Mouse (Mus musculus): Measurements from ENCODE around the gene Lag3. TPM values are rescaled to one million over a fixed set of nuclear protein-coding genes. Genes with fewer than 3 reads are reported as not detected.

The Lag3 gene
- total RNA-seq, 4 experiments from 2014 or later, result 1.6 to 15.6 (median 8.5) TPM

- DNase-seq (ENCODE audit: low spot score in 2 of 2), result no peak
Measured at GRCm38 (mm10) chr6:124920318-124921085, 9.0 kb upstream of the Lag3 start.

GRCm38 (mm10) chr6:124919695-124920317 lies 8.3 kb upstream of the Lag3 start, which contains the start of gene Ptms:
Gene Ptms (minus strand): TSS chr6:124920103.
- DNase-seq (ENCODE audit: low spot score in 2 of 2), result peak; percentile 91 to 96

- no peak for DNase-seq (ENCODE audit: low spot score in 2 of 2)
Measured at GRCm38 (mm10) chr6:124918890-124919627, 7.6 kb upstream of the Lag3 start.

DNA sequence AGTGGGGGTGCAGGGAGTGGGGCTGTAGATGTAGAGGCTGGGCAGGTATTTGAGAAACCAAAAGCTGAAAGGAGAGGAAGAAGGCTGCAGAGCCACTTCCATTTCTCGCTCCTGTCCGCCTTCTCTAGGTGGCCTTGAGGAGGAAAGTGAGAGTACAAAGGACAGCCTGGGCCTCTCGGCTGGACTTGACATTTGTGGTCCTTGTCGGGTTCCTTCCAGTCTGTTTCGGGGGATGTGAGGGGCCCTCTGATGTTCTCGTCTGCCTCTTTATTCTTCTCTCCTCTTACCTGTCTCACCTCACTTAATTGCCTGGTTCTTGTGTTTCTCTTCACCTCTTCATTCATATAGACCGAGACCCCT lies 6.8 kb upstream of the Lag3 start:
- no peak for DNase-seq (ENCODE audit: low spot score in 2 of 2)

DNA sequence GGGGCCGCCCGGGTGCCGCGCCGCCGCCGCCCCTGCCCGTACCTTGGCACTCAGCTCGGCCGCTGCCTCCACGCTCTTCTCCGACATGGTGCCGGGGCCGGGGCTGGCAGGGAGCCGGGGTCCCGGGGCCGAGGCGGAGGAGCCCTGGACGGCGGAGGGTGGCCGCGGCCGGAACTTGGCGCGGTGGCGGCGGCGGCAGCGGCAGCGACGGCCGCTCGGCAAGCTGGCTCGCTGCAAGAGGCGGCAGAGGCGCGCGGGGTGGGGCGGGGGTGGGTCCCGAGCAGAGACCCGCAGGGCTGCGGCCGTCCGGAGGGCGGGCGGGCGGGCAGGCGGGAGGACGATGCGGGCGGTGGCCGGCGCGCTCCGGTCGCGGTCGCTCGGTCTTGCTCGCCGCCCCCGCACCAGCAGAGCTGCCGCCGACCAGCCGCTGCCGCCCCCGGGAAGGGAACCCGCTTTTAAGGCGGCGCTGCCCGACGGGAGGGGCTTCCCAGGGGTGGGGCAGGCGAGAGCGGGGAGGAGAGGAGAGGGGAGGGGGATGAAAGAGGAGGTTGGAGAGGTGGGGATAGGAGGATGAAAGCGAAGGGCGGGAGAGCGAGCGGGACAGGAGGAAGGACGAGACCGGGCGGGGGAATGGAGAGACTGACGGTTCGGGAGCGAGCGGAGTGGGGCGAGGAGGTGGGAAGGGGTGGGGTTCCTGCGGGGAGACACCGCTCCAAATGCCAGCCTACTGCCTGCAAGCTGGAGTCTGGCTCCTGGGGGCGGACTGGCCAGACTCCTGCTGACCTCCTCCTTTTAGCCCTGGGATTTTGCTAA lies 6.2 kb upstream of the Lag3 start:
- DNase-seq (ENCODE audit: low spot score in 2 of 2), result peak; percentile 87 to 94

DNA sequence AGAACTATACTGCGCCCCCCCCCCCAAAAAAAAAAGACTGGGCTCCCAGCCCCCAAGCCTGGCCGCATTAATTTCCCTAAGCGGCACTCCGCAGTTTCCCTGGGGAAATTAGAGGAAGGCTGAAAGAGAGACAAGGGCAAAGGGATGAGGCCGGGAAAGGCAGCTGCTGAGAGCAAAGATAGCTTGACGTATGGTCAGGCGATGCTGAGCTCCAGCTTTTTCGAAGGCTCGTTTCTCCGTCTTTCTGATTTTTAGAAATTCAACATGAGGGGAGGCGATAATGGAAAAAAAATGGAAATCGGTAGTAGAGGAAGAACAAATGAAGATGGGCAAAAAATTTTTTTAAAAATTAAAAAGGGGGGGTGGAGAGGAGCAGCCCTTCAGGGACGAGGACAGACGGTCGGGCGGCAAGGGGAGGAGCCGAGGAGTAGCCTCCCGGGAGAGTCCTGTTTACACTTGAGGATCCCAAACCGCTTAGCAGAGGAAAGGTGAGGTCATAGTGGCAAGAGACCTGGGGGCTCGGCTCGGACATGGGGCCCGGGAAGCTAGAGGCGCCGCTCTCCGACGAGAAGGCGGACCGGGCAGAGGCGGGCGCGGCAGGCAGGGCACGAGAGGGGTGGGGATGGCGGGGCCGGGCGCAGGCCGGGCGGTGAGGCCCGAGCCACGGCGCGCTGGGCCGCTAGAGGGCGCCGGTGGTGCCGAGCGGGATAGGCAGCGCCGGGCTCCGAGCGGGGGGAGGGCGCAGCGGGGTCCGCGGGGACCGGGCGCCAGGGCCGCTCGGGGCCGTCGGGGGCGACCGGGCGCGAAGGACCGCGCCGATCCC lies 5.4 kb upstream of the Lag3 start:
- peak; percentile 65 to 87 for DNase-seq (ENCODE audit: low spot score in 2 of 2)

- peak; percentile 74 to 78 for DNase-seq (ENCODE audit: low spot score in 2 of 2)
Measured at GRCm38 (mm10) chr6:124915942-124916694, 4.6 kb upstream of the Lag3 start.

DNA sequence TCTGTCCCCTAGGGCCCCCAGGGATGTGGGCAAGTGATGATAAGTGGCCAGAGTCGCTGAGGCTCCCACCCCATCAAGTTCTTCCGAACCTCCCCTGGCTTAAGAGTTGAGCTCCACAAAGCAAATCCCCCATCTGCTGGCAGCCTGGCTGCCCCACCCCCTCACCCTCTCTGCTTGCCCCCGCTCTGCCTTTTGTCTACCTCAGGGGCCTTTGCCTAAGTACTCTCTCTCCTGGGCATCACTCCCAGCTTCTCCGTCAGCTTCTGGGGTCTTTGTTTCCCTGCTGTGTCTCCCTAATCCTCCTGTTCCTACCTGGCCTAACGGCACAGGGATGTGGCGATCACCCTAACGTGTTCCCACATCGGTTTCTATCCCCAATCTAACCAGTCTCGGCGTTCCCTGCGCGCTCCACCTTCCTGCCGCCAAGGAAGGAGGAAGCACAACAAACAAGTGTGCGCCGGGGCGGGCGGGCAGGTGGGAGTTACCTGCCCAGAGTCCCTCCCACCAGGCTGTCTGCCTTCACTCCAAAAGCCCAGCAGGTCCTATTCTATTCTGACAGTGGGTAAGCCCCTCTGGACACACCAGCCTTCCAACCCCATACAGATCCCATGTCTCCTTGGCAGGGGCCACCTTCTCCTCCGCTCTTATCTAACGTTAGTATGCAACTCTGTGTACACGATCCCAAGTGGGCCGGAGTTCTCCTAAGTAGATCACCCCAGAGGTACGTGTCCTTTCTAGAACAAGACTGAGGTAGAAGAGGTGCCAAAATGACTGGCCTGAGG lies 3.8 kb upstream of the Lag3 start:
- DNase-seq (ENCODE audit: low spot score in 2 of 2), result no peak

DNA sequence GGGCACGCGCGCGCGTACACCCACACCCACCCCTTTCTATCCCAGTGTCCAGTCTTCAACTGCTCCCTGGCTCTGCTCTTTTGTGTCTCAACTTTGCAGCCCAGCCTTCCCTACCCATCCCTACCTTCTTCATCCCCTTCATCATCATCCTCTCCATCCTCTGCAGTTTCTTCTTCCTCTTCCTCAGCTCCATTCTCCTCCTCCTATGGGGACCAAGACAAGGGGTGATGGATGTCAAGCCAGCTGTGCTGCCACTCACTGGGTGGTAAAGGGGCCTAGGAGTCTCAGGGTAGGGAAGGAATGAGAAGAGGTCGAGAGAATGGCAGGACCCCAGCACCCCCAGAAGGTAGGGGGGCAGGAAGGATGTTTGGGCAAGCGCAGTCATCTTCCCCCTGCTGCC lies 3.0 kb upstream of the Lag3 start:
- no peak for DNase-seq (ENCODE audit: low spot score in 2 of 2)

GRCm38 (mm10) chr6:124913721-124914285 lies 2.3 kb upstream of the Lag3 start:
- no peak for DNase-seq (ENCODE audit: low spot score in 2 of 2)

GRCm38 (mm10) chr6:124913214-124913613 lies 1.7 kb upstream of the Lag3 start:
- no peak for DNase-seq (ENCODE audit: low spot score in 2 of 2)

DNA sequence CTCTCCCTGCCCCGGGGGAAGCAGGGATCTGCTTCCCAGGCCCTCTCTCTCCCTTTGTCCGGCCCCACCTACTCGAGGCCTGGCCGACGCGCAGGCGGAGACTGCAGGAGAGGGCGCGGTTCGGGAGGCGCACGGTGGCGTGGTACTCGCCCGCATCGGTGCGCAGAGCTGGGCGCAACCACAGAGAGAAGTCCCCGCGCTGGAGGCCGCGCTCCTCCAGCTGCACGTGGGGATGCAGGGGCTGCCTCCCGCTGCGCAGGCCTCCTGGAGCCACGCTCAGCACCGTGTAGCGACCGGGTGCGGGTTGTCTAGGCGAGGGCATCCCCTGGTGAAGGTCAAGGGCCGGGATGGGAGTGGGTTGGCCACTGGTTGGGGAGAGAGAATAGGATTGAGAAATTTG lies 1.5 kb downstream of the Lag3 start:
- no peak for DNase-seq (ENCODE audit: low spot score in 2 of 2)

- no peak for DNase-seq (ENCODE audit: low spot score in 2 of 2)
Measured at GRCm38 (mm10) chr6:124907767-124908166, 3.7 kb downstream of the Lag3 start.

DNA sequence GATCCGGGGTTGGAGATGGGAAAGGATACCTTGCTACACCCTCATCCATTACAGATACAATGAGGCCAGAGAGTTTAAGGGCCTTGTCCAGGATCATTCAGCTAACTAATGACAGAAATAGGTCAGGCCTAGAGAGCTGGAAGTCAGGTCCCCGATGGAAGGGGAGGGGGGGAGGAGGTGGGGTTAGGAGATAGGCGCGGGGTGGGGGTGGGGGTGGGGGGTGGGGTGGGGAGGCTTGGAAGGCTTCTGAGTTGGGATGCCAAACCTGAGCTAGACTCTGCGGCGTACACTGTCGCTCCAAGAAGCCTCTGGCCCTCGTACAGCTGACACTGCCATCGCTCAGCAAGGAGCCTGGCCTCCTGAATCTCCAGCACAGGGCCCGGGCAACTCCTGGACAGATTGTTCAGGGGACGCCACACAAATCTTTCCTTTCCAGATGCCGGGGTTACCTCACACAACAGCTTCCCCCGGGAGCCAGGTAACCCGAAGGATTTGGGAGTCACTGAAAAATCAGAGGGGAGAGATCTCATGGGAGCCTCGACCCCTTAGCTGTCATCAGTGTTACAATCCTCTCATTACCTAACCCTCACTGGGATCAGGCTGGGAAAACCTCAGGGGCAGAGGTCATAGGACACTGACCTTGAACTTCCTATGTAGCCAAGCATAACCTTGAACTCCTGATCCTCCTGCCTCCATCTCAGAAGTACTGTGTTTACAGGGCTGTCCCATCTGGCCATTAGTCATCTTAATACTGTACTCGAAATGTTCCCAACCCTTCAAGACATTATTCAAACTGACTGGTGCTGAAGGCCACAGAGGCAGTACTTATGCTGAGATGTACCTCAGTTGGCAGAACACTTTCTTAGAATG lies 6.3 kb downstream of the Lag3 start:
- no peak for DNase-seq (ENCODE audit: low spot score in 2 of 2)

GRCm38 (mm10) chr6:124904161-124904981 lies 7.1 kb downstream of the Lag3 start:
- DNase-seq (ENCODE audit: low spot score in 2 of 2), result peak; percentile 75 to 77

DNA sequence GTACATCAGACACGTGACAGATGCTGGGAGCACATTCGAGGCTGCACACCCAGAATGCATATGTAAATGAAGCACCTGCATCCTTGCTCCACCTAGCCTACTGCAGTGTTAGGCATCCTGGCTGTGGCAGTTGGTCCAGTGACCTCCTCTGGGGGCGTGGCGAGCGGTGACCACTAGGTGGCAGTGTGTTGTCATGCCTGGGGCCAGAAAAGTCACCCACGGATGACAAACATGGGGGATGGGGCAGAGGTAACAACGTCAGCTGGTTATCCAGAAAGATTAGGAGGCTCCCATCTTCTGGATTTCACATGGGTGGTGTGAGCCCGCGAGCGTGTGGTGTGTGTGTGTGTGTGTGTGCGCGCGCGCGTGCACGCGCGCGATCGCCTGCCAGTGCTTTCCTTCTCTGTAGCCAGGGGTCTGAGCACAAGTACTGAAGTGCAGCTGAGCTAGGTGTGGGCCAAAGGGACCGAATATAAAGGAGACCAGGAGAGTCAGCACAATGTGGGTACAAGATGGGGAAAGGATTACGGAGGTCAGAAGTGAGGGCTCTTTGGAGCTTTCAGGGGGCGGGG lies 7.8 kb downstream of the Lag3 start:
- DNase-seq (ENCODE audit: low spot score in 2 of 2), result peak; percentile 88 to 93
